Mouse (Mus musculus) erythroblast, adult 5-6 weeks (primary cell): ENCODE measurements around the gene Adssl1. TPM values are rescaled to one million over a fixed set of nuclear protein-coding genes. Genes with fewer than 3 reads are reported as not detected.

Source experiments
- ATAC-seq: replicated peaks from 2 replicates; pipeline ENCODE4 v1.8.0; 2016; ENCODE audit warnings: moderate number of reproducible peaks, mild to moderate bottlenecking, moderate TSS enrichment, inconsistent platforms; ENCODE audit not compliant: poor library complexity, low FRiP score, severe bottlenecking
- total RNA-seq, 2 experiments: library from RNA; stranded (forward) in 1 of 2; stranded (reverse) in 1 of 2; fragments of 150-400 nt in 1 of 2; fragments of 200-764, 138-1000 nt in 1 of 2; gene quantifications; 2 replicates each; pipeline versions ENCODE4 v1.2.3 to v1.2.4; 2015 to 2017; ENCODE audit warnings: low replicate concordance in 2 of 2

The Adssl1 gene
- total RNA-seq (2015; ENCODE audit: low replicate concordance) (20.5 and 32.3 TPM in 2 replicates), total RNA-seq (2017; ENCODE audit: low replicate concordance) (23.8 and 24.4 TPM in 2 replicates)

DNA sequence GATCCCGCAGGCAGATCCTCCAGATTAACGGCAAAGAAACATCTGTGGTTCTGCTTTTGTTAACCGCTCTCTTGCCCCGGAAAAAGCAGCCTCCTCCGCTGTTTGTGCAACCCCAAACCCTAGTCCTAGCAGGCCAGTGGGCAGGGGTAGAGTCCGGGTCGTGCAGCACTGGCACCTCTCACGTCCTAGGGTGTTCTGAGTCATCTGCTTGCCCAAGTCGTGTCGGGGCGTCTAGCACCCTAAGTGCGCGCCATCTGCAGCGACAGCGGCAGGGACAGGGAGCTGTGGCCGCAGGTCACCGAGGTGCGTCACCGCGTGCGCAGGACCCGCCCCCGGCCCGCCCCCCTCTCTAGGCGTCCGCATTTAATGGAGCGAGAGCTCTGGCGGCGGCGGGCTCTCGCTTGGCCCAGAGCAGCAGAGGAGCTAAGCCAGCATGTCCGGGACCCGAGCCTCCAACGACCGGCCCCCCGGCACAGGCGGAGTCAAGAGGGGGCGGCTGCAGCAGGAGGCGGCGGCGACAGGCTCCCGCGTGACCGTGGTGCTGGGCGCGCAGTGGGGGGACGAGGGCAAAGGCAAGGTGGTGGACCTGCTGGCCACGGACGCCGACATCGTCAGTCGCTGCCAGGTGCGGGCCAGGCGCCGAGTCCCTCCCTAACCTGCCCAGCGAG is at the start of gene Adssl1:
Gene Adssl1 (plus strand): TSS at position 360 of the 668 bp plus-strand sequence.
- no peak for ATAC-seq

- ATAC-seq = no peak
Observed at GRCm38 (mm10) chr12:112570160-112570559, 49.7 kb upstream of the Adssl1 start.

DNA sequence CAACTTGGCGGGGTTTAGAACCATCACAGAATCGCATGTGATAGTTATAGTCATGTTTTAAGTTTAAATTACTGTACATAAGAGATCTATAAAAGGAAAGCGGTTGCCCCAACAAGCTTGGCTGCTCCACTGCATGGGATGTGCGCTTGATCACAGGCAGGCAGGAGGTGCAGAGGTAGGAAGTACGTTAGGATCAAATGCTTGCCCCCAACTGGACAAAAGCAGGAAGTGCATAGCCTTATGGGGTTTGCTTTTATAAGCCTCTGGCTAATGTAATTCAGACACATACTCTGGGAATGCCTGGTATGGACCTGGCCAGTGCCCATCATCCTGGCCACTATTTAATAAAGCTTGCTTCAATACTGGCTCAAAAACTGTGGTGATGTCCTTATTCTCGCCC is 48.8 kb upstream of the Adssl1 start:
- no peak for ATAC-seq

DNA sequence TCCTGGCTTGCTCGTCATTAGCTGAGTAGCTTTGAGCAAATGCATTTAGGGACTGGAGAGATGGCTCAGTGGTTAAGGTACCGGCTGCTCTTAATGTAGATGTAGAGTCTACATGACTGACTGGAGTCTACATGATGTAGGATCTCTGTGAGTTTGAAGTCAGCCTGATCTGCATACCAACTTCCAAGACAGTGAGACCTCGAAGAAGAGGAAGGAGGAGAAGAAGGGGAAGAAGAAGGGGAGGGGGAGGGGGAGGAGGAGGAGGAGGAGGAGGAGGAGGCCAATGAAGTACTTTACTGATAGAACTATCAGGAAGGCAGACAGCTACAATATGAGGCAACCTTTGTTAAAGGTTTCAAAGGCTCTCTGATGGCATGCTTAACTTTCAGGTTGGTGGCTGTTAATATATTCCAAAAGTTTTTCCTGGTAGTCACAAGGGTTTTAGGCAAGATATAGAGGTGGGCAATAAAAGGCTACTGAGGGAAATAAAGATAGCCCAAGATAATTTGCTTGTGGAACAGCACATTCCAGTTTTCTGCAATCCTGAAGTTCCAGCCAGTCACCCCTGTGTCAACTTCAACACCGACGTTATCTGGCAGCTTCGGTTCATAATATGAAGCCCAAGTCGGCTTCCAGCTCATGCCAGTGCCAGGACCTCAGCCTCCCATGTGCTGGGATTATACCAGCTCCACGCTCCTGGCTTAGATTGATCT is 44.4 kb upstream of the Adssl1 start:
- no peak for ATAC-seq

DNA sequence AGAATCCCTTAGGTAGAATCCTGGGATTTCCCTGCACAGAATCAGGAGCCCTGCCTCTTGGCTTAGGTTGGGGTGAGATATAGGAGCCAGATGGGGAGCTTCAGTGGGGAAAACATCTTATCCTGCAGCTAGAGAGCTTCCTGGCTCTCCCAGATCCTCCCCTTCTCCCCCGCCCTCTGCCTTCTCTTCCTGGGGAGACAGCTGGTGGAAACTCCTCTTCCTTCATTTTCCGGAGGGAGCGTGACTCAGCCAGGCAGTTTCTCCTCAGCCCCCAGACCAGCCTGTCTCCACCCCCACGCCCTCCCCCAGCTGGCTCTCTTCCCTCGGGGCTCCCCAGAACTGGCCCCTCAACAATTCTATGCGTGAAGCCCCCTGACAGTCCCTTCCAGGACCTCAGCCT is 43.5 kb upstream of the Adssl1 start:
- no peak for ATAC-seq

- no peak for ATAC-seq
Observed at GRCm38 (mm10) chr12:112576749-112577148, 43.1 kb upstream of the Adssl1 start.

GRCm38 (mm10) chr12:112578296-112579090 is 41.4 kb upstream of the Adssl1 start:
- no peak for ATAC-seq

GRCm38 (mm10) chr12:112579430-112579829 is 40.4 kb upstream of the Adssl1 start:
- ATAC-seq = no peak

DNA sequence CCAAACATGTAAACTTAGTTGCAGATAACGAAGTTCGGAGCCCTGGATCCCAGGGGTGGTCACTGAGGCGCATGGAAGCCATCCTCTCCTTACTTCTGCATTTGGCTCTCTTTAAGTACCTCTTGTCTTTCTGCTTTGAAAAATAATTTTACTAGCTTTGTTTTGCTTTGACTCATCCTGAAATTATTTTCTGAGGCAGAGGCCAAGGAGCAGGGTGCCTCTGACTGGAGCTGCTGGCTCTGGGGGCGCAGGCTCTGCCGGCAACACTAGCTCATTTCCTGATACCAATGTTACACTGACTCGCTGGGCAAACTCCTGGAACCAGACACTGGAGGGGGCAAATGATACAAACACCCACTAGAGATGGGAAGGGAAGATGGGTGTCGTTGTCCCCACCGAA is 39.9 kb upstream of the Adssl1 start:
- ATAC-seq = no peak

DNA sequence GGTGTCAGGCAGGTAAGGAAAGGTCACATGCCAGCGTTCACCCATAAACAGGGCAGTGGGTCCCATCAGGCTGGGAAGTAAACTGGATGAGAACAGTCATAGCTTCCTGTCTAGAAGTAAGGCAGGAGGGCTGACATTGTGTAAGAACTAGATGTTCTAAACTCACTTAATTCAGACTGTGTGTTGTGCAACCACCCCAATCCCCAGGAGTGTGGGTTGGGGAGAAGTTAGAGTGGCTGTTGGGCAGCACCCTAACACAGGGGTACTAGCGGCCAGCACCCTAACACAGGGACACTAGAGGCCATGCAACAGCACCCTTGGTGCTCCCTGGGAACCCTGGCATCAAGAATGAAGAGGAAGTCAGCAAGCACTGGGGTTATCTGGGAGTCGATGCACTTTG is 38.7 kb upstream of the Adssl1 start:
- ATAC-seq = no peak

GRCm38 (mm10) chr12:112584954-112585353 is 34.9 kb upstream of the Adssl1 start:
- ATAC-seq = no peak

DNA sequence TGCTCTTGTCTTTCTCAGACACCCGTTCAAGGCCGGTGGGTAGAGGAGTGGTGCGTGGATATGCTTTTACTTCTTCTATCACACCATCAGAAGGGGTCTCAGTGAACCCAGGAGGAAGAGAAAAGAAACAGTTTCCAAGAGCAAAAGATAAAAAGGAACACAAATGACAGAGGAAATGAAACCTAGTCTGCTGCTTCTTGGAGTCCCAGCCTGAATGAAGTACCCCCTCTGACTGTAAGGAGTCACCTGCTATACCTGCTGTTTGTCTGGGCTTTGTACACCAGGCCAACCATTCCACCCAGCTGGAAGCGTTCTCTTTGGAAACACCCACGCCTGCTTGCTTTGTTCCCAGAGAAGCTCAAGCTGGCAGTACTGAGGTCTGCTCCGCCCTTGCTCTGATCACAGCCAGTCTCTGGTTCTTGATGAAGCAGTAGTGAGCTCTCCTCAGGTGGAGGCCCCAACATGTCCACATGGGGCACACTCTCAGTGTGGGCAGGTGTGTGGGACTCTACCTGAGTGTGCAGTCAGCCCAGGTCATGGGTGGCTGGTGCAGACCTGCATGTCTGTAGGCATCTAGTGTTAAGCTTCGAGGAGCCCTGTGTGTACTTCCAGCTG is 33.8 kb upstream of the Adssl1 start:
- ATAC-seq = no peak

DNA sequence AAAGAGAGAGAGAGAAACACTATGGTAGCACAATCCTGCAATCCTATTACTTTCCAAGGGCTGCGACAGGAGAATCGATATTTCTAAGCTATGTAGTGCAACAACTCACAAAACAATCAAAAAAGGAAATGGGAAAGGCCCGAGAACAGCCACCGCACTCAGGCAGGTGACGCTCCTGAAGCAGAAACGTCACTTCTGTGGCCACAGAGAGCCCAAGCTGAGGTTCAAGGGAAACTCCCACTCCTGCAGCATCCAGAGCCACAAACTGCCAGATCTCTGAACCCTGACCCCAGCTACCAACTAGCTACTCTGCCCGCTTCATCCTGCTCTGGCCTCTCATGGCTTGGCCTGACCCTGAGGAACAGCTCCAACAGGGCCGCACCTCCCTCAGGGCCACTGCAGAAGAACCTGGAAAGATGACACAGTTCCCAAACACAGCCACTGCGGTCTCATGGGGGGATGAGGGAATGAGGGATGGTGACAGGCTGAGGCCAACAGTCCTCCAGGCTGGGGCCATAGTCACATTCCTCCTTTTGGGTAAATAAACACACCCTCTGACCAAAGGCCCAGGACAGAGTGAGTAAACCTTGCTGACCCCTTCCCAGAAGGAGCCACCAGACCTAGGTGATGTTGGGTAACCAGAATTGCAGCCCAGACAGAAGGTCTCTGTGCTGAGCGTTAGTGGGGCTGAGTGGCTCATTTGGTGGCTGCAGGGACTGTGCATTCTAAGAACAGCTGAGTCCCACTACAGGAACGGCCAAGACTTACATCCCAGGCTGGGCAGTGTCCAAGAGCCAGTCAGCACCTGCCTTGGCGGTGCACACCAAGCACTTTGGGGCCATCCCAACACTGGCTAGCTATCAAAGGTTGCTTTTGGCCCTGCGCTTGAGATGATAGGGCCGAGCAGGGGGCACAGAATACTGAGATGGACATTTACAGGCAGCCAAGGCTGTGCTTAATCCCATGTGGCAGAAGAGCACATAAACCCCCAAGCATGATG is 32.4 kb upstream of the Adssl1 start:
- ATAC-seq = no peak

GRCm38 (mm10) chr12:112588426-112589256 is 31.2 kb upstream of the Adssl1 start, which contains the start of gene Inf2:
Gene Inf2 (plus strand): TSS chr12:112588784.
- peak; percentile 53 for ATAC-seq

GRCm38 (mm10) chr12:112589491-112590191 is 30.2 kb upstream of the Adssl1 start:
- ATAC-seq = no peak

DNA sequence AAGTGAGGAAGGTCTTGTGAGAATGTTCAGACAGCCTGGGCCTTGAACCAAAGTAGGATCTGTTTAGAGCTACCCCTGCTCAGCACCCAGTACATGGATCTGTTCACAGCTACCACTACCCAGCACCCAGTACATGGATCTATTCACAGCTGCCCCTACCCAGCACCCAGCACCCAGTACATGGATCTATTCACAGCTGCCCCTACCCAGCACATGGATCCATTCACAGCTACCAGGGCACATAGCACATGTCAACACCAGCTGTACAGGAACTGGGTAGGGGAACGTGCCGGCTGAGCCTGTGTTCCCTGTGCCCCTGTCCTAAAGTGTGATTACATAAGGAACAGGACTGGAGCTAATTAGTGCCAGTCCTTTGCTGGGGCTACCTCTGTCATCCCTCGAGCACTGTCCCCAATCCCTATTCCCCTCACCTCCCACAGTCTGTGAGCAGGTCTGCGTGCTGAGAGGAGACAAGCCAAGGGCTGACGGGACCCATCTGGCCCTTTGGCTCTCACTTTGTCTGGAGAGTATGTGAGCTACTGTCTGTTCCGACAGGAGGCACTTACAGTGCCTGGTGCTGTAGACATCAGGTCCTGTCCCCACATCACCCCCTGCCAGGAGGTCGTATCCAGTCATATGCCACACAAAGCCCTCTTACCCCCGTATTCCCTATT is 29.1 kb upstream of the Adssl1 start:
- no peak for ATAC-seq

GRCm38 (mm10) chr12:112591240-112591639 is 28.6 kb upstream of the Adssl1 start:
- no peak for ATAC-seq
